8 mouse cellular contexts compared by ENCODE assay signal in genomic region chr13:63431030-63431856, GRCm38 (mm10).
DNase-seq lines count a peak whose midpoint lies in the region; ATAC-seq and TF ChIP-seq lines count a peak whose summit lies in the region.

No protein-coding gene starts in this region.

- WGBS in embryonic facial prominence, embryonic 14.5 days = under 1% methylated on average over 72 of the region's 82 CpGs
- WGBS in heart, adult 2 months = under 1% methylated on average over 82 of the region's 82 CpGs
- WGBS in limb, embryonic 13.5 days = under 1% methylated on average over 74 of the region's 82 CpGs
- under 1% methylated on average over 66 of the region's 82 CpGs for WGBS in midbrain, embryonic 16.5 days

- peaks cover 6% of the 10 kb centered on the region; the same call in 1 of the 2 replicates for H3K4me1 ChIP-seq in embryonic facial prominence, embryonic 14.5 days (ENCODE audit: control insufficient read depth, insufficient read depth, low read length)
- H3K4me1 ChIP-seq in heart, adult 2 months (ENCODE audit: control insufficient read depth, insufficient read depth, low read length) = 0 out of 2 replicates have a peak, but pooled peaks cover 2% of the 10 kb centered on the region
- peaks cover 10% of the 10 kb centered on the region for H3K4me1 ChIP-seq in limb, embryonic 13.5 days
- H3K4me1 ChIP-seq in midbrain, embryonic 16.5 days (ENCODE audit: control insufficient read depth, insufficient read depth, low read length) = peaks cover 3% of the 10 kb centered on the region

- peak overlapping the region; percentile 62 for H3K4me2 ChIP-seq in embryonic facial prominence, embryonic 14.5 days (ENCODE audit: low read depth, low read length)
- H3K4me2 ChIP-seq in limb, embryonic 13.5 days (replicated peaks) = peak overlapping the region; percentile 64
- H3K4me2 ChIP-seq in midbrain, embryonic 16.5 days (ENCODE audit: low read length) = peak overlapping the region; percentile 61

- H3K9ac ChIP-seq in embryonic facial prominence, embryonic 14.5 days (ENCODE audit: low read depth, low read length) = peak overlapping the region; percentile 68
- H3K9ac ChIP-seq in heart, adult 2 months (ENCODE audit: low read depth, low read length) = peak overlapping the region; percentile 83
- peak overlapping the region; percentile 74 for H3K9ac ChIP-seq in limb, embryonic 13.5 days
- peak overlapping the region; percentile 63 for H3K9ac ChIP-seq in midbrain, embryonic 16.5 days (ENCODE audit: low read depth, low read length)

- peak; percentile 97 for DNase-seq in 3T3-L1 (ENCODE audit: low read depth, low spot score)
- DNase-seq in adrenal gland, postnatal 4 days (ENCODE audit: low spot score in 2 of 2) = peak; percentile 87 to 90
- peak; percentile 99 for DNase-seq in embryonic facial prominence, embryonic 14.5 days (ENCODE audit: low spot score)
- DNase-seq in heart, adult 2 months = peak; percentile 93 to 94
- peak; percentile 95 to 96 for DNase-seq in kidney, adult 8-10 months
- DNase-seq in spleen, postnatal 10 days (ENCODE audit: low spot score in 2 of 2) = peak; percentile 96 to 99

- peak; percentile 96 for ATAC-seq in embryonic facial prominence, embryonic 14.5 days (ENCODE audit: low read depth)
- ATAC-seq in limb, embryonic 13.5 days (ENCODE audit: low FRiP score, low read depth) = peak; percentile 96
- ATAC-seq in midbrain, embryonic 16.5 days = peak; percentile 96

- H3K4me3 ChIP-seq in embryonic facial prominence, embryonic 14.5 days (ENCODE audit: low read depth, low read length) = peak overlapping the region; percentile 46
- peak overlapping the region; percentile 97 for H3K4me3 ChIP-seq in heart, adult 2 months
- peak overlapping the region; percentile 55 for H3K4me3 ChIP-seq in limb, embryonic 13.5 days
- H3K4me3 ChIP-seq in midbrain, embryonic 16.5 days (ENCODE audit: low read depth, low read length) = peak overlapping the region; percentile 72

- no peaks in the 10 kb centered on the region for H3K36me3 ChIP-seq in embryonic facial prominence, embryonic 14.5 days (ENCODE audit: control insufficient read depth, insufficient read depth, low read length)
- H3K36me3 ChIP-seq in heart, adult 2 months (ENCODE audit: control insufficient read depth, insufficient read depth, low read length) = no peaks in the 10 kb centered on the region
- no peaks in the 10 kb centered on the region for H3K36me3 ChIP-seq in limb, embryonic 13.5 days
- H3K36me3 ChIP-seq in midbrain, embryonic 16.5 days (ENCODE audit: control insufficient read depth, insufficient read depth, low read length) = no peaks in the 10 kb centered on the region

- intact Hi-C loops in heart, adult 2 months (cut with DNase I) = loop anchor here (5.0 kb wide), 3 partner anchors 206 to 816 kb away; partner anchors contain the start of gene Ercc6l2

- 0 out of 2 replicates have a peak, but pooled peaks have one; percentile 32 for TF ChIP-seq EP300 in heart, adult 2 months (IDR thresholded peaks at IDR 0.05; ENCODE audit: insufficient read depth, low read depth, low read length)

- no peaks in the 10 kb centered on the region for H3K79me2 ChIP-seq in heart, adult 2 months (replicated peaks; ENCODE audit: control insufficient read depth, insufficient read depth, low read length)

- peak overlapping the region; percentile 91 for H3K27ac ChIP-seq in embryonic facial prominence, embryonic 14.5 days (replicated peaks; ENCODE audit: low read depth, low read length)
- peak overlapping the region; percentile 99 for H3K27ac ChIP-seq in heart, adult 2 months
- peak overlapping the region; percentile 96 for H3K27ac ChIP-seq in limb, embryonic 13.5 days
- peak overlapping the region; percentile 91 for H3K27ac ChIP-seq in midbrain, embryonic 16.5 days (ENCODE audit: low read length)

- TF ChIP-seq CTCF in heart, adult 2 months (IDR thresholded peaks at IDR 0.05) = no peak

- peak; percentile 88 for TF ChIP-seq POLR2A in heart, adult 2 months (IDR thresholded peaks at IDR 0.05; ENCODE audit: insufficient read depth, low read depth, low read length)

- no peaks in the 10 kb centered on the region for H3K27me3 ChIP-seq in embryonic facial prominence, embryonic 14.5 days (replicated peaks; ENCODE audit: control insufficient read depth, insufficient read depth, low read length)
- H3K27me3 ChIP-seq in heart, adult 2 months (ENCODE audit: control insufficient read depth, insufficient read depth, low read length) = no peaks in the 10 kb centered on the region
- no peaks in the 10 kb centered on the region for H3K27me3 ChIP-seq in limb, embryonic 13.5 days
- H3K27me3 ChIP-seq in midbrain, embryonic 16.5 days (ENCODE audit: control insufficient read depth, insufficient read depth, low read depth, low read length) = no peaks in the 10 kb centered on the region

- H3K9me3 ChIP-seq in embryonic facial prominence, embryonic 14.5 days (ENCODE audit: control insufficient read depth, low read length) = no peaks in the 10 kb centered on the region; the same call in 1 of the 2 replicates
- no peaks in the 10 kb centered on the region for H3K9me3 ChIP-seq in limb, embryonic 13.5 days
- no peaks in the 10 kb centered on the region for H3K9me3 ChIP-seq in midbrain, embryonic 16.5 days (replicated peaks; ENCODE audit: control insufficient read depth, low read length, poor library complexity, severe bottlenecking)

Comparison
In these comparisons a context has a peak if more than half of its experiments do, and no peak if none do; other contexts are left out.
1. Peak in every context shown above with its lines: DNase-seq, ATAC-seq, H3K4me3 ChIP-seq and H3K27ac ChIP-seq.
2. H3K4me3 ChIP-seq: peak in every context shown above with its lines; median percentile 97 in heart, adult 2 months; 72 in midbrain, embryonic 16.5 days; 55 in limb, embryonic 13.5 days; 46 in embryonic facial prominence, embryonic 14.5 days.